Mouse (Mus musculus): ENCODE data around the gene Myo3a.
"Not testable (repeated sequence)": the region's sequence is repeated elsewhere in the genome, so short reads cannot be mapped to it uniquely, and the experiment has no call there.

Myo3a gene

GRCm38 (mm10) chr2:22227308-22227707 is at the start of gene Myo3a:
Myo3a (plus strand) TSS chr2:22227503.
- peak; percentile 27 for DNase-seq

- DNase-seq, result no peak
Observed at GRCm38 (mm10) chr2:22250462-22250861, 23.2 kb downstream of the Myo3a start.

GRCm38 (mm10) chr2:22251045-22251444 is 23.7 kb downstream of the Myo3a start:
- no peak for DNase-seq

DNA sequence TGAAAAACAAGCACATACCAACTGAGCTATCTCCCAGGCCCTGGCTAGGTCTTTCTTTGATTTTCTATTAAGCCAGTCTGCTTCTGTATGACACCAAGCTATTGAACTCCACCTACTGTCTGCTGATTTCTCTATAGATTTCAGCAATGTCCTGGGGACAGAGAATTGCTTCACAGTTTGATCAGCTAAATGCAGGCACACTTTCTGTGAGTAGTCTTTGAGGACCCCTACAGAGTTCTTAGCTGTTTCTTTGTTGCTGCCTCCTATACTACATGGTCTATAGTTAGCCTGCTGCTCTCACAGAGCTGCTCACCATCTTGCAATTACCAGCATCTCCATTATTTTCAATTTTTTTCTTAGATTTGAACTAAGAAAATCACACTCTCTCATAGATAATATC is 28.3 kb downstream of the Myo3a start:
- DNase-seq, result no peak

DNA sequence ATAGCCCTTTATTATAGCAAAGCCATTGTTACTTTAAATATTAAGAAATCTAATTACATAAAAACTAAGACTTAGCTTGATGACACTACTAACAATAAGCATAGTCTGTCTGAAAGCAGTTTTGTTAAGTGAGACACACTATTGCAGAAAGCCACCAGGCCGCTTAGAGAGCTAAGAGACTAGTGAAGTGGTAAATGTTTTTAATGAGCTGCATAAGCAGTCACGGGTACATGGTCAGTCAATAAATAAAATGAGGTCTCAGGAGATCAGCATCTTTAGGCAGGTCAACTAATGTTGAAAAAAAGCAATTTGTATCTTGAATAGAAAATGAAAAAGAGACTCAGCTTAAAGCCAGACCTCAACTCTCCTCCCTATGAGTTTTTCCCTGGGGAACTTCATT is 44.3 kb downstream of the Myo3a start:
- peak; percentile 4 for DNase-seq

DNA sequence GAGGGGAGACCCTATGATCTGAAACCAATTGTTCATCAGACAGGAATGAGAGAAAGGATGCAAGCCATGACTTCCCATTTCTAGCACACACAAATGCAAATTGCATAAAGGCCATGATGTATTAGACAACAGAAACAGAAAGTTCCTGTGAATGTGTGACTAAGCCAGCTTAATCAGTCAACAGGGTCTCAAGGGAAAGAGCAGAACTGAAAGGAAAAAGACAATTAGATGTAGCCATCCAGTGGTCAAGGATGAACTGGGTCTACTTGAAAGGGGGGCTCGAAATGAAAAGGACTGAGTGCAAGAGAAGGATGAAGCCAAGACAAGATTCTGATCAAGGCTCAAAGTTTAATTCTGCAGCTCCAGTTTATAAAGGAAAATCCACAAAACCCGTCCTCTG is 58.1 kb downstream of the Myo3a start:
- no peak for DNase-seq

DNA sequence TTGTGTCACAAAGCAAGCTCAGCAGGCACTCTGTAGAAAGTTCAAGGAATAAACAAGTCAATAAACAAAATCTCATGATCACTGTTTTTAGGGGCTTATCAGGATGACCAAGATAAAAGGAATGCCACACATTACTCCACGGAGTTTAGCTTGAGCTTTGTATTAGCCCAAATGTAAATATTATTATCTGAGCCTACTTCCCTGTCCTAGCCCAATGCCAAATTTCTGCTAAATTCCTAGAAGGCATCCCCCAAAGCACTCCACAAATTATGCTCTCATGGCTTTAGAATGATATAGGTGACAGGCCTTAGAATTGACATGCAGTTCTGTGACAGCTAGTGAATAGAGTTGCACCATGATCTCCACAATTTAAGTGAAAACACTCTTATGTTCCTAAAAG is 58.5 kb downstream of the Myo3a start:
- no peak for DNase-seq

DNA sequence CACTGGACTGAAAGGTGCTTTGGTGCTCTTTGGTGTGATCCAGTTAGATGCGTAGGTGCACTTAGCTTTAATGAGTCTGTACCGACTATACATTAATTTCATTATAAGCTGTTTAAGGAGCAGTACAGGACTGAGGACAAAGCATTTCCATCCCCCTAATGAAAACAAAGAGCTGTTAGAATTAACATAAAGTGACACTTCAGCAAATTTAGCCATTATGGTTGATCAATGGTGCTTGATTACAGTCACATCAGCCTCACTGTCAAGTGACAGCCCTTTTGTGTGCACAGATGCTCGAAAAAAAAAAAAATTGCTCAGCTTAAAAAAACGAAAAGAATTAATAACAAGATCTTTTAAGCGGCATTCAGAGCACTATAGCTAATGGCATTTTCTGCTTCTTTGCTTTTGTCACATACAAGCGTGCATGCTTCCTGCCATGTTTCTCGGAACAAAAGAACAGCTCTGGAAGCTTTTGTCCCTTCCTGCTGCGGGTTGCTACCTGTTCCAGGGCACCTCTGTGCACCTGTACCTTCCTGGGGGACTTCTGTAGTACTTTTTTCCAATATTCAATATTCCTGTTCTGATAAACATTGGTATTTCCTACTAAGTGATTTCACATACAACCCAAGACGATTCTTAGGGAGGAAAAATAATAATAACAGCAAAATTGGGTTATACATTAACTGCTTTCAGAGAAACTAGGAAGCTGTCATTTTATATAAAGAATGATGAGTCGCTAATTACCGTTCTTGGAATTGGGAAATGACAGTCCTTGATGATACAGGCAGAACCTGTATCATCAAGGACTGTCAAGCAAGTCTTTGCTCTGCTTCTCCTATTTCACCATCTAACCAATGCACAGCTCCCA is 66.5 kb downstream of the Myo3a start:
- DNase-seq, result no peak

- no peak for DNase-seq
Observed at GRCm38 (mm10) chr2:22294447-22294738, 67.1 kb downstream of the Myo3a start.

DNA sequence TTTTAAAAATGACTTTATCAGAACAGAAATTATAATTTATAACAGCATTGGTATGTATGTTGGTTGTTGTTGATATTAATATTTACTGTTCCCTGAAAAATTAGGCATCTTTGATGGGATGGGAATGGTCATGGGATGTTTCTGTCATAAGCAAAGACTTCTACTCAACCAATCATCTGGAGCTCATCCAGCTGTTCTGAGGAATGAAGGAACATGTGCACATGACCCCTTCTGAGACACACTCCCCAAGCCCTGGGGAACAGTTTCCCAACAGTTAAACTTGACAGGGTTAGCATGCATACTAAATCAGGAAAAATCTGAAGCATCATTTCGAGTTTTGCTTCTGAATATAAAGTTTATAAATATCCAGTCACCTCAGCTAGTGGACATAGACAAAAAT is 70.6 kb downstream of the Myo3a start:
- DNase-seq, result no peak

- DNase-seq, result peak; percentile 23
Observed at GRCm38 (mm10) chr2:22338269-22338857, 111.1 kb downstream of the Myo3a start.

GRCm38 (mm10) chr2:22410511-22410910 is 183.2 kb downstream of the Myo3a start:
- not testable (repeated sequence) for DNase-seq

DNA sequence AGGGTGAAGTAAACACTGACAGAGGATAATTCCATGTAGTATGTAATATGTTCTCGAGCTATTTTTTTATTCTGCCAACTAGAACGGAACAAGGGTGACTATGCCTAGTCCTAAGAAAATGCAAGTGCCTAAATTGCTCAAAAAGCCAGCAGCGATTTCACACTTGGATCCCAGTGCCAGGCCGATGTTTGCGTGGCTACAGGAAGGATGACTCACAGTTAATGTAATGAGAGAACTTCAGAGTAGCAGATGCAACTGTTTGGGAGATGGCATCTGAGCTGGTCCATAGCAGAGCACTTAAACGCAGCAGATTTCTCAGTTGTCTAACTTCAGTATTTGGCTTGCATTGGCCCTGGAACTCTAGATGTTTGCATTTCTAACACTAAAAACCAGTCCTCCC is 321.1 kb downstream of the Myo3a start:
- no peak for DNase-seq

DNA sequence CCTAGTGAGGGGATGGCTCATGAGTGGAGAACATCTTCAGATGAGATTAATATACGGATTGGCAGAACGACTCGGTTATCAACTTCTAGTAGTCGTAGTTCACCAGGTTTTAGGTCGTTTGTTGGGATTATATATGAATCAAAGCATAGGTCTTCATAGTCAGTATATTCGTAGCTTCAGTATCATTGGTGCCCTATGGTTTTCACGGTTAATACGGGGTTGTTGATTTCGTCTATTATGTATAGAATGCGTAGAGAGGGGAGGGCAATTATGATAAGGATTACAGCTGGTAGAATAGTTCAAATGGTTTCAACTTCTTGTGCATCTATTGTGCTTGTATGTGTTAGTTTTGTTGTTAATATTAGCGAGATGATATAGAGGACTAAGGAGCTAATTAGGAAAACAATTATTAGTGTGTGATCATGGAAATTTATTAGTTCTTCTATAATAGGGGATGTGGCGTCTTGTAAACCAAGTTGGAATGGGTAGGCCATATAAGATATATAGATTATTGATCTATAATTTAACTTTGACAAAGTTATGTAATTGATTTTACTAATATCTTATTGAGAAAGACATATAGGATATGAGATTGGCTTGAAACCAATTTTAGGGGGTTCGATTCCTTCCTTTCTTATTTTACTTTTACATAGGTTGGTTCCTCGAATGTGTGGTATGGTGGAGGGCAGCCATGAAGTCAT is 360.3 kb downstream of the Myo3a start:
- not testable (repeated sequence) for DNase-seq

DNA sequence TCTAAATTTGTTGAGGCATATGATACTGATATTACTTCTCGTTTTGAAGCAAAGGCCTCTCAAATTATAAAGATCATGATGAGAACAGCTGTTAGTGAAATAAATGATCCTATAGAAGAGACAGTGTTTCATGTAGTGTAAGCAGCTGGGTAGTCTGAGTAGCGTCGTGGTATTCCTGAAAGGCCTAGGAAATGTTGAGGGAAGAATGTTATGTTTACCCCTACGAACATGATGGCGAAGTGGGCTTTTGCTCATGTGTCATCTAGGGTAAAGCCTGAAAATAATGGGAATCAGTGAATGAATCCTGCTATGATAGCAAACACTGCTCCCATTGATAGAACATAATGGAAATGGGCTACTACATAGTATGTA is 360.9 kb downstream of the Myo3a start:
- DNase-seq, result not testable (repeated sequence)

DNA sequence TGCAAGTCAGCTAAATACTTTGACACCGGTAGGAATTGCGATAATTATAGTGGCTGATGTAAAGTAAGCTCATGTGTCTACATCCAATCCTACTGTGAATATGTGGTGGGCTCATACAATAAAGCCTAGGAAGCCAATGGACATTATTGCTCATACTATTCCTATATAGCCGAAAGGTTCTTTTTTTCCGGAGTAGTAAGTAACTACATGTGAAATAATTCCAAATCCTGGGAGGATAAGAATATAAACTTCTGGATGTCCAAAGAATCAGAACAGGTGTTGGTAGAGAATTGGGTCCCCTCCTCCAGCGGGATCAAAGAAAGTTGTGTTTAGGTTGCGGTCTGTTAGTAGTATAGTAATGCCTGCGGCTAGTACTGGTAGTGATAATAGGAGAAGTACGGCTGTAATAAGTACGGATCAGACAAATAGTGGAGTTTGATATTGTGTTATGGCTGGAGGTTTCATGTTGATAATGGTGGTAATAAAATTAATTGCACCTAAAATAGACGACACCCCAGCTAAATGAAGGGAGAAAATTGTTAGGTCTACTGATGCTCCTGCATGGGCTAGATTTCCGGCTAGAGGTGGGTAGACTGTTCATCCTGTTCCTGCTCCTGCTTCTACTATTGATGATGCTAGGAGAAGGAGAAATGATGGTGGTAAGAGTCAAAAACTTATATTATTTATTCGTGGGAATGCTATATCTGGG is 361.5 kb downstream of the Myo3a start:
- not testable (repeated sequence) for DNase-seq

GRCm38 (mm10) chr2:22589382-22590205 is 362.3 kb downstream of the Myo3a start:
- not testable (repeated sequence) for DNase-seq

- DNase-seq, result no peak
Observed at GRCm38 (mm10) chr2:22590206-22590490, 362.8 kb downstream of the Myo3a start.

- DNase-seq, result no peak
Observed at GRCm38 (mm10) chr2:22617951-22618350, 390.6 kb downstream of the Myo3a start.

DNA sequence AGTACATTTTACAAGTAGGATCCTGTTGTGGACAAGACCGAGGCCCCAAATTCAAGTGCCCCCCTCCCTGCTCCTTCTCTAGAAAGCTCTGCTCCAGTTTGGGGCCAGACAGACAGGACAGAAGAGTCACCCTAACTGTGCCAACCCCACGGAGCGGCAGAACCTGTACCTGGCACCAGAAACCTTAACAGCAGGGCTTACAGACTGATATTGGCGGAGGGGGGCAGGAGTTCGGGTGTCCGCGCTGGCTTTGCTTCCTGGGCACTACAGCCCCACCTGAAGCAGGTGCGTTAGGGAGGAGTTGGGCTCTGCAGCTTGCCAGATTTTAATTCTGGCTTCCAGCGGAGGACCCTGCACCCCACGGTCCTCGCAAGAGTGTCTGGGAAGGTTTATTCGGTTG is 392.1 kb downstream of the Myo3a start:
- DNase-seq, result no peak

DNA sequence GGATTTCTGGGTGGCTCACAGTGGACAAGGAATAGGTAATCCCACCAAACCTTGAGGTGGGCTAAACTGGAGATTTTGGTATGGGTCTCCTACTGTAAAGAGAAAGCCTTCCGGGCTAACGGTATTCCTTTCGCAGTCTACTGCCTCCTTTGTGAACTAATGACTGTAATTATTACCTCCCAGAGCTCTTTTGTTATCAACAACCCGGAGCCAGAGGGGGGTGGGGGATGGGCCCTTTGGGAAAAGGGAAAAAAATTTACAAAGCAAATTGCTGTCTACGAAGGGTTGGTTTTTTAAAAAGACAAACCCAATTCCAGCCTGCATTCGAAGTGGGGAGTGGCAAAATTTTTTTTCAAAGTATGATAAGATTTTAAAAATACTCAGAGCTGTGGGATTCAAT is 392.7 kb downstream of the Myo3a start:
- no peak for DNase-seq

- no peak for DNase-seq
Observed at GRCm38 (mm10) chr2:22620534-22620933, 393.2 kb downstream of the Myo3a start.
